Mouse (Mus musculus) testis, adult 2 months (tissue): ENCODE measurements around the gene Mrpl19. TPM values are rescaled to one million over a fixed set of nuclear protein-coding genes. Genes with fewer than 3 reads are reported as not detected.

Source experiments
- H3K27ac ChIP-seq: fragments of 200-500 bp; 2 replicates; pipeline ENCODE4 v1.5.1; 2012; ENCODE audit warnings: low read depth, low read length; ENCODE audit not compliant: control insufficient read depth, insufficient read depth
- H3K27me3 ChIP-seq: fragments of 200-500 bp; 2 replicates; pipeline ENCODE4 v1.6.1; 2012; ENCODE audit warnings: mild to moderate bottlenecking, low read length, moderate library complexity; ENCODE audit not compliant: control insufficient read depth, insufficient read depth
- H3K36me3 ChIP-seq: fragments of 200-500 bp; 2 replicates; pipeline ENCODE4 v1.6.1; 2012; ENCODE audit warnings: mild to moderate bottlenecking, low read length; ENCODE audit not compliant: control insufficient read depth, insufficient read depth
- H3K4me1 ChIP-seq: fragments of 200-500 bp; 2 replicates; pipeline ENCODE4 v1.6.1; 2012; ENCODE audit warnings: low read length; ENCODE audit not compliant: control insufficient read depth, insufficient read depth
- H3K4me3 ChIP-seq: fragments of 200-500 bp; 2 replicates; pipeline ENCODE4 v1.5.1; 2012; ENCODE audit warnings: low read depth, mild to moderate bottlenecking, low read length, moderate library complexity, mixed read lengths; ENCODE audit not compliant: control insufficient read depth
- CTCF ChIP-seq: fragments of 200-500 bp; IDR thresholded peaks from 2 replicates; pipeline ENCODE4 v1.5.1; 2012; ENCODE audit warnings: low read depth, mild to moderate bottlenecking, inconsistent platforms, low read length, moderate library complexity; ENCODE audit not compliant: control insufficient read depth, insufficient read depth, insufficient replicate concordance
- POLR2A ChIP-seq: fragments of 200-500 bp; IDR thresholded peaks from 2 replicates; pipeline ENCODE4 v1.6.1; 2012; ENCODE audit warnings: low read depth, mild to moderate bottlenecking, inconsistent platforms, low read length, moderate library complexity; ENCODE audit not compliant: control insufficient read depth
- polyA plus RNA-seq: library from polyadenylated mRNA; depleted of rRNA; stranded (reverse); fragments of >200 nt; gene quantifications from 2 replicates; pipeline ENCODE4 v1.2.3, GENCODE M21; 2012

The Mrpl19 gene
- polyA plus RNA-seq, 1 experiment = 2.1 TPM

- no peaks in the 10 kb centered on the region for H3K27me3 ChIP-seq
- no peak overlapping the region for H3K4me3 ChIP-seq
- H3K27ac ChIP-seq = no peak overlapping the region
- no peaks in the 10 kb centered on the region for H3K4me1 ChIP-seq
- H3K36me3 ChIP-seq = no peaks in the 10 kb centered on the region
- TF ChIP-seq POLR2A (no peak), CTCF (no peak)
Observed at GRCm38 (mm10) chr6:81979286-81979685, 13.5 kb upstream of the Mrpl19 start.

- Histone ChIP-seq H3K27me3 (no peaks in the 10 kb centered on the region), H3K27ac (no peak overlapping the region), H3K4me3 (no peak overlapping the region), H3K4me1 (no peaks in the 10 kb centered on the region), H3K36me3 (no peaks in the 10 kb centered on the region)
- TF ChIP-seq CTCF = peak; percentile 69; the same call in 1 of the 2 replicates
- TF ChIP-seq POLR2A = no peak
Observed at GRCm38 (mm10) chr6:81975971-81976621, 10.3 kb upstream of the Mrpl19 start.

GRCm38 (mm10) chr6:81972595-81972994 lies 6.8 kb upstream of the Mrpl19 start:
- no peaks in the 10 kb centered on the region for H3K4me1 ChIP-seq
- no peak for TF ChIP-seq POLR2A
- TF ChIP-seq CTCF = no peak
- H3K27me3 ChIP-seq = no peaks in the 10 kb centered on the region
- no peak overlapping the region for H3K27ac ChIP-seq
- H3K36me3 ChIP-seq = no peaks in the 10 kb centered on the region
- H3K4me3 ChIP-seq = no peak overlapping the region

GRCm38 (mm10) chr6:81971196-81971595 lies 5.4 kb upstream of the Mrpl19 start:
- H3K36me3 ChIP-seq = no peaks in the 10 kb centered on the region
- no peak overlapping the region for H3K4me3 ChIP-seq
- no peak for TF ChIP-seq POLR2A
- TF ChIP-seq CTCF = no peak
- no peaks in the 10 kb centered on the region for H3K27me3 ChIP-seq
- no peak overlapping the region for H3K27ac ChIP-seq
- no peaks in the 10 kb centered on the region for H3K4me1 ChIP-seq

- Histone ChIP-seq H3K4me3 (peak overlapping the region; percentile 38; the same call in 1 of the 2 replicates), H3K27me3 (no peaks in the 10 kb centered on the region), H3K4me1 (peaks cover 4% of the 10 kb centered on the region), H3K27ac (no peak overlapping the region), H3K36me3 (peaks cover 2% of the 10 kb centered on the region; the same call in 1 of the 2 replicates)
- no peak for TF ChIP-seq POLR2A
- no peak for TF ChIP-seq CTCF
Observed at GRCm38 (mm10) chr6:81966068-81966544, 348 bp upstream of the Mrpl19 start.

GRCm38 (mm10) chr6:81960284-81960683 lies 5.5 kb downstream of the Mrpl19 start:
- Histone ChIP-seq H3K27ac (no peak overlapping the region), H3K4me1 (peaks cover 3% of the 10 kb centered on the region), H3K4me3 (no peak overlapping the region), H3K36me3 (peaks cover 4% of the 10 kb centered on the region), H3K27me3 (no peaks in the 10 kb centered on the region)
- TF ChIP-seq CTCF (no peak), POLR2A (no peak)

GRCm38 (mm10) chr6:81959866-81960265 lies 5.9 kb downstream of the Mrpl19 start:
- TF ChIP-seq POLR2A = no peak
- TF ChIP-seq CTCF = no peak
- H3K27me3 ChIP-seq = no peaks in the 10 kb centered on the region
- no peaks in the 10 kb centered on the region for H3K4me1 ChIP-seq
- peaks cover 4% of the 10 kb centered on the region for H3K36me3 ChIP-seq
- H3K4me3 ChIP-seq = no peak overlapping the region
- H3K27ac ChIP-seq = no peak overlapping the region

- Histone ChIP-seq H3K27me3 (no peaks in the 10 kb centered on the region), H3K4me1 (no peaks in the 10 kb centered on the region), H3K36me3 (peaks cover 4% of the 10 kb centered on the region), H3K4me3 (no peak overlapping the region), H3K27ac (no peak overlapping the region)
- TF ChIP-seq POLR2A = no peak
- no peak for TF ChIP-seq CTCF
Observed at GRCm38 (mm10) chr6:81957992-81958391, 7.8 kb downstream of the Mrpl19 start.
